Mouse (Mus musculus) embryonic fibroblast, embryonic 13.5 days (primary cell): ENCODE measurements around the gene Gm11060. TPM values are rescaled to one million over a fixed set of nuclear protein-coding genes. Genes with fewer than 3 reads are reported as not detected.

Experiments used
- H3K27ac ChIP-seq: 2 replicates; pipeline ENCODE4 v1.5.1; 2012; ENCODE audit warnings: low read length, control low read depth, inconsistent platforms; ENCODE audit not compliant: insufficient read depth
- H3K4me1 ChIP-seq: 2 replicates; pipeline ENCODE4 v1.6.1; 2011; ENCODE audit warnings: low read length; ENCODE audit not compliant: control insufficient read depth, insufficient read depth
- H3K4me3 ChIP-seq: 2 replicates; pipeline ENCODE4 v1.5.1; 2011; ENCODE audit warnings: mild to moderate bottlenecking, control low read depth, low read length; ENCODE audit not compliant: insufficient read depth
- CTCF ChIP-seq: IDR thresholded peaks from 2 replicates; pipeline ENCODE4 v1.5.1; 2011; ENCODE audit warnings: mild to moderate bottlenecking, control low read depth, low read length, moderate library complexity, borderline replicate concordance; ENCODE audit not compliant: insufficient read depth
- POLR2A ChIP-seq: IDR thresholded peaks from 2 replicates; pipeline ENCODE4 v1.6.1; 2011; ENCODE audit warnings: low read depth, mild to moderate bottlenecking, control low read depth, low read length, moderate library complexity
- polyA plus RNA-seq: library from polyadenylated mRNA; stranded (reverse); fragments of >200 nt; gene quantifications from 2 replicates; pipeline ENCODE4 v1.2.4, GENCODE M21; 2011; ENCODE audit warnings: low read depth; ENCODE audit not compliant: missing spikeins, insufficient read length

The Gm11060 gene
- not detected in 2 replicates for polyA plus RNA-seq

GRCm38 (mm10) chr2:105091718-105092117, at the start of gene Gm11060:
Gene Gm11060, plus strand, starts transcription at chr2:105092018.
- Histone ChIP-seq H3K4me1 (no peaks in the 10 kb centered on the region), H3K27ac (no peak within 1 kb of the TSS), H3K4me3 (no peak within 1 kb of the TSS)
- TF ChIP-seq CTCF, result no peak
- TF ChIP-seq POLR2A, result no peak

- H3K4me1 ChIP-seq, result no peaks in the 10 kb centered on the region
Observed at GRCm38 (mm10) chr2:105043152-105043551, 48.7 kb upstream of the Gm11060 start.

GRCm38 (mm10) chr2:105048301-105048700, 43.5 kb upstream of the Gm11060 start:
- no peak overlapping the region for H3K27ac ChIP-seq
- TF ChIP-seq CTCF (no peak), POLR2A (no peak)
- no peak overlapping the region for H3K4me3 ChIP-seq
- H3K4me1 ChIP-seq, result no peaks in the 10 kb centered on the region

More at GRCm38 (mm10) chr2:105043152-105043551, 48.7 kb upstream of the Gm11060 start:
- Histone ChIP-seq H3K27ac (no peak overlapping the region), H3K4me3 (no peak overlapping the region)
- TF ChIP-seq POLR2A (no peak), CTCF (no peak)

DNA sequence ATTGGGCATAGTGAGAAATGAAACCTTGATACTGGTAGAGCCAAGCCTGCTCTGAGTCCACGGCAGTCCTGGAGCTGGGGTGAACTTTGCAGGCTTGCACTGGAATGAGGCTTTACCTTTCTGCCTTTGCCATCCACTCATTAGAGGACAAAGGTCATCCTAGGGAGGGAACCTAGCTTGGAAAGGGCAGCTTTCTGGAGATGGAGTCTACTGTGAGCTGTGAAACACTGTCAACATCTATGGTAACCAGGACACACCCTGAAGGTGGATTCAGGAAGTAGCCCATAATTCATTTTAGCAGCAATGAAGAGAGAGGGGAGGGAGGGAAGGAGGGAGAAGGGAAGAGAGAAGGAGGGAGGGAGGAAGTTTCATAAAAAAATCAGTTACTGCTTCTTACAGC, 36.3 kb upstream of the Gm11060 start:
- Histone ChIP-seq H3K4me1 (no peaks in the 10 kb centered on the region), H3K27ac (no peak overlapping the region), H3K4me3 (no peak overlapping the region)
- TF ChIP-seq POLR2A (no peak), CTCF (no peak)

GRCm38 (mm10) chr2:105058577-105059116, 33.2 kb upstream of the Gm11060 start:
- no peak for TF ChIP-seq CTCF
- TF ChIP-seq POLR2A, result no peak
- no peak overlapping the region for H3K27ac ChIP-seq
- no peak overlapping the region for H3K4me3 ChIP-seq
- H3K4me1 ChIP-seq, result no peaks in the 10 kb centered on the region

DNA sequence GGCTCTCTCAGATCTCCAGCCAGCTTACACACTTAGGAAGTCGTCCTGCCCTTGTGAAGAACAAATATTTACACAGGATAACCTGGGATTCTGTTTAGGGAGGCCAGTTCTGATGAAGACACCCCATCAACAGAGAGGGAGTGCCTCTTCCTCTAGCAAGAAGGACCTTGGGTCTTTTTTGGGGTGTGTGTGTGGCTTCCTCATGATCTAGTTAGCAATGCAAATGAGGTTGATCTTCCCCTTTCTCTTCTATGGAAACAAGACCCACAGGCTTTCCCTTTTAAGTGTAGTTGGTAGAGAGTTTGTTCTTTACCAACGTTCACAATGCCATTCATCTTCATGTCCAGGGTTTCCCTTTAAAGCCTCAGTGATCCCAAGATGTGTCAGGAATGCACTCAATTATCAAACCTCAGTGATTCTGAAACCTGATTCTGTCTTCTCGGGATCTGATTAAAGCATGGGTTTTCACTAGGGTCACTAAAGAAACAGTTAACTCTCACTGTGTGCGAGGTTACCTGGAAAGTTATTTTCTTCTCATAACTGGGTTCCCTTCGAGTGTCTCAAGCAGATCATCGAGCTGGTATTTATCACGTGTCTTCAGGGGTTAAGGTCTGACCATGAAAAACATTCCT, 29.0 kb upstream of the Gm11060 start:
- TF ChIP-seq CTCF (no peak), POLR2A (no peak)
- Histone ChIP-seq H3K4me1 (no peaks in the 10 kb centered on the region), H3K4me3 (no peak overlapping the region), H3K27ac (no peak overlapping the region)

- H3K27ac ChIP-seq, result no peak overlapping the region
- no peaks in the 10 kb centered on the region for H3K4me1 ChIP-seq
- TF ChIP-seq CTCF (no peak), POLR2A (no peak)
Observed at GRCm38 (mm10) chr2:105072496-105072895, 19.3 kb upstream of the Gm11060 start.

GRCm38 (mm10) chr2:105074196-105074595, 17.6 kb upstream of the Gm11060 start:
- Histone ChIP-seq H3K4me1 (no peaks in the 10 kb centered on the region), H3K27ac (no peak overlapping the region), H3K4me3 (no peak overlapping the region)
- TF ChIP-seq POLR2A, result no peak
- TF ChIP-seq CTCF, result no peak

More at GRCm38 (mm10) chr2:105072496-105072895, 19.3 kb upstream of the Gm11060 start:
- H3K4me3 ChIP-seq, result no peak overlapping the region

- TF ChIP-seq POLR2A, result no peak
- no peak for TF ChIP-seq CTCF
- no peak overlapping the region for H3K4me3 ChIP-seq
- H3K4me1 ChIP-seq, result no peaks in the 10 kb centered on the region
- no peak overlapping the region for H3K27ac ChIP-seq
Observed at GRCm38 (mm10) chr2:105075809-105076208, 16.0 kb upstream of the Gm11060 start.

- no peak for TF ChIP-seq POLR2A
- TF ChIP-seq CTCF, result no peak
- no peaks in the 10 kb centered on the region for H3K4me1 ChIP-seq
- H3K4me3 ChIP-seq, result no peak overlapping the region
Observed at GRCm38 (mm10) chr2:105077151-105077550, 14.7 kb upstream of the Gm11060 start.

More at GRCm38 (mm10) chr2:105077151-105077550, 14.7 kb upstream of the Gm11060 start:
- no peak overlapping the region for H3K27ac ChIP-seq
